Mouse (Mus musculus): ENCODE measurements around the gene Rfx2.

- no peak for TF ChIP-seq CTCF (IDR thresholded peaks at IDR 0.05; ENCODE audit: low read depth)
- no peak for TF ChIP-seq EP300 (IDR thresholded peaks at IDR 0.05; ENCODE audit: low read depth)
Measured at GRCm38 (mm10) chr17:56819694-56820111, 11.1 kb downstream of the Rfx2 start.
